Mouse (Mus musculus) E14TG2a.4 (cell line): Measurements from ENCODE around the gene Foxp3.

Source experiments
- CTCF ChIP-seq: conservative IDR thresholded peaks from 2 replicates; pipeline ENCODE4 v1.5.1; 2014; ENCODE audit warnings: low read length
- NANOG ChIP-seq: IDR thresholded peaks from 2 replicates; pipeline ENCODE4 v1.6.1; 2014; ENCODE audit warnings: borderline replicate concordance, low read length, mixed read lengths
- POU5F1 ChIP-seq: IDR thresholded peaks from 2 replicates; pipeline ENCODE4 v1.6.1; 2014; ENCODE audit warnings: low read length, borderline replicate concordance

- TF ChIP-seq CTCF (no peak), NANOG (no peak), POU5F1 (no peak)
These were observed 36.6 kb downstream of the Foxp3 start for GRCm38 (mm10) chrX:7610035-7610434.
